Mouse (Mus musculus) Patski (cell line): ENCODE data around the gene Nbl1. TPM values are rescaled to one million over a fixed set of nuclear protein-coding genes. Genes with fewer than 3 reads are reported as not detected.

Source experiments
- ATAC-seq: fragments of 100-300 bp; one replicate; pipeline ENCODE4 v1.8.0; 2021
- CTCF ChIA-PET: fragments of 350-600 bp; sonication (Branson Sonifier 250); formaldehyde crosslinking; loops from one replicate; lab custom pipeline; 2022; ENCODE audit warnings: inconsistent platforms; lab: Charles Lee
- POLR2A ChIA-PET: fragments of 350-600 bp; sonication (Branson Sonifier 250); formaldehyde crosslinking; loops from one replicate; lab custom pipeline; 2022; ENCODE audit warnings: antibody characterized with exemption, inconsistent platforms; lab: Charles Lee
- DNase-seq: peaks from one replicate; pipeline ENCODE4 v3.0.0-alpha.2; 2011; ENCODE audit warnings: low read depth, low spot score
- H3K27me3 ChIP-seq: fragments of 371-371 bp; one replicate; pipeline ENCODE4 v1.5.1; 2021
- CTCF ChIP-seq: fragments of 100-300 bp; IDR thresholded peaks from one replicate; pipeline ENCODE4 v1.5.1; 2021
- in situ Hi-C: fragments of 300-500 bp; cut with MboI; formaldehyde crosslinking; loops from 3 replicates; pipeline ENCODE4 v1.11.1; 2018; ENCODE audit warnings: low pct_unique_long_range_greater_than_20kb, mixed read lengths
- polyA plus RNA-seq: library from polyadenylated mRNA; unstranded; gene quantifications from one replicate; pipeline ENCODE4 v1.2.3, GENCODE M21; 2021

The Nbl1 gene
- polyA plus RNA-seq, 1 experiment from 2014 or later, result 55.7 TPM

DNA sequence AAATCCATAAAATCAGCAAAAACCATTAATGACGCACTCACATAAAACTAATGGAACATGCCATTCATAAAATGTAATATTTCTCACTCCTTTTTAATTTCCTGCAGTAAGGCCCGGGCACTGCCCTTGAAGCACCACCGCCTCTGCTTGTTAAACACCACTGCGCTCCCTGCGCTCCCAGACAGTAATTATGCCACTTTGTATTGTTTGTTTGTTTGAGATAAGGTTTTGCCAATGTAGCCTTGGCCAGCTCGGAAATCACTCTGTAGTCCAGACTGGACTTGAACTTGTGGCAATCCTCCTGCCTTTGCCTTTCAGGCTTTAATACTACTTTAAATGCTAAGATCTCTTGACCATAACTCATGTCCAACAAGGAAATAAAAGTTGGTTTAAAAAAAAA lies 32.1 kb upstream of the Nbl1 start:
- DNase-seq, result no peak
- ATAC-seq, result no peak
- ChIA-PET CTCF (interaction anchor here (0.7 kb wide), 1 partner anchor 14 kb away, joined by 3 read pairs; no protein-coding TSS in a partner anchor), POLR2A (no interaction called here)
- in situ Hi-C loops, result loop anchor here (25.0 kb wide), 1 partner anchor 1512 kb away; no protein-coding TSS in a partner anchor
- H3K27me3 ChIP-seq, result no peaks in the 10 kb centered on the region
- TF ChIP-seq CTCF, result no peak

DNA sequence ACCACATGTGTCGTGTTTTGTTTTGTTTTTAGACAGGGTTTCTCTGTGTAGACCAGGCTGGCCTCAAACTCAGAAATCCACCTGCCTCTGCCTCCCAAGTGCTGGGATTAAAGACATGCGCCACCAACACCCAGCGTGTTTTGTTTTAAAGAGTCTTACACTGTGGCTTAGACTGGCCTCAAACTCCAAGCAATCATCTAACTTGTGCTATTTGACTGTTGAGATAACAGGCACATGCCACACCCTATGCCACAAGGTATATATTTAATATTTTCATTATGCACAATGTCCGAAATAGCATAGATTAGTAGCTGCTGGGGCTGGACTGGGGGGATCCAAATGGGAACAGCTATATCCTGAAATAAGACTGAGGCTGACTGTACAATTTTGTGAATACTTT lies 29.8 kb upstream of the Nbl1 start:
- ATAC-seq, result no peak
- ChIA-PET POLR2A (no interaction called here), CTCF (no interaction called here)
- in situ Hi-C loops, result no loop called here
- H3K27me3 ChIP-seq, result no peaks in the 10 kb centered on the region
- DNase-seq, result no peak
- TF ChIP-seq CTCF, result no peak

DNA sequence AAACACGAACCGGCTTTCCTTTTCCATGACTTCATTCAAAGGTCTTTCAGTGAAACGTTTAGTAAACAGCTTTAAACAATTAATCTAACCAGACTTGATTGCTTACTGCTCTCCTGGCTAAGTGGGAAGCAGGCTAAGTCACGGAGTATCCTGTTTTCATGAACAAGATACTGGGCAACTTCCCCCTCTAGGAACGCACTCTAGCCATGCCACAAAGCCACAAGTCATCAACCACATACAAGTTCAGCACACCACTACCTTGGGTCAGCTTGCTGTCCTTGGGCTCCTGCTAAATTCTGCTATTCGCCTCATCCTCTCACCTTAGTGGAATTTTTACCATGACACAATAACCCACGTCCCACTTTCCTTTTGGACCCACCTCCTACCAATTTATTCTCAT lies 28.2 kb upstream of the Nbl1 start:
- CTCF ChIA-PET, result no interaction called here
- POLR2A ChIA-PET, result interaction anchor here (1.1 kb wide), 1 partner anchor 8 kb away, joined by 4 read pairs; no protein-coding TSS in a partner anchor
- in situ Hi-C loops, result no loop called here
- TF ChIP-seq CTCF, result no peak
- H3K27me3 ChIP-seq, result no peaks in the 10 kb centered on the region
- DNase-seq (no peak), ATAC-seq (no peak)

DNA sequence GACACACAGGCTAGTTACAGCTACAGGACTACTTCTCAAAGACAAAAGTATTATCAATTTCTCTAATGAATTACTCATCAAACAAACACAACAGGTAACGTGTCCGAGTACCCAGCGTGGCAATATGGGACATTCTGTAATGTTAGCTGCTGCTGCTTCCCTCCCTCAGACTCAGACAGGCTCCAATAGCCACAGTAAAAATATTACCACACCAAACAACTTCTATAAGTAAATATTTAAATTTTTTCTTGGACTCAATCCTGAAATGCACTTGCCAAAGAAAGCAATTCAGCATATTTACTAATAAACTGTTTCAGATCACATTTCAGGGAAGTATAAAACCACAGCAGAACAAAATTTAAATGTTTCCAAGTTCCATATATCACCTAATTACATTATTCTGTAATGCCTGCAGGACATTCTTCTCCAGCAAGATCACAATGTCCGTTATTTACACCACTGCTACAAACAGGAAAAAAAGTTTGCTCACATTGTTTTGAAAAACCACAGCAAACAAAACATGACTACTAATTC lies 27.6 kb upstream of the Nbl1 start:
- in situ Hi-C loops, result no loop called here
- no peaks in the 10 kb centered on the region for H3K27me3 ChIP-seq
- no peak for ATAC-seq
- no peak for DNase-seq
- POLR2A ChIA-PET, result interaction anchor here (1.1 to 1.6 kb wide), 2 partner anchors 9 to 10 kb away, joined by 4 read pairs; no protein-coding TSS in a partner anchor
- CTCF ChIA-PET, result interaction anchor here (0.9 kb wide), 1 partner anchor 9 kb away, joined by 3 read pairs; no protein-coding TSS in a partner anchor
- TF ChIP-seq CTCF, result no peak

DNA sequence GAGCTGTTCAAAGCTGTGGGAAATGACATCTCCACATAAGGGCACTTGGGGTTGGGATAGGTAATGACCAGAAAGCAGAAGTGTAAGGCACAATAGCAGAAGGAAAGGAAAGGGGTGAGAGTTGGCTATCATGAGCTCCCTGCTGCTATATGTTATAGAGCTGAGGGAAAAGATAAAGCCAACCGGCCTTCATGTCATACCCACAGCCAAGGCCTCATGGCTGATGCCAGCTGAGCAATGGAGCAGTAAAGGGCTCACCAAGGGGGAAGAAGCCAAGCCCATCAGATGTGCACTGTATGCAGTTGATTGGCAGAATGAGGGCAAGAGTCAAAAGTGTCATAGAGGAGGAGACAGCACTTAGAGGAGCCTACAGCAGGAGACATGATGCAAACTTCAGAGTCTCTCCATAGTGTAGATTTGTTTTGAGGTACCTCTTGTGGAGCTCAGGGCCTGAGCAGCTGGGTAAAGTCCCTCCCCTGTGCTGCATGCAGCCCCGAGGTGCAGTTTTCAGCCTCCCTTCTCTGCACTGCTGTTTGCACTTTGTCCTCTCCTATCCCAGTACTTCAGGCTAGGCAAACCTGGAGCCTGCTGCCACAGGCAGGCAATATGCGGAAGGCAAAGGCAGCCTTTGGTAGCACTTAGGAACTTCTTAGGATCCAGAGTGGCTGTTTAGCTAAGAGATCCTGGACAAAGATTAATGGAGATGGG lies 23.7 kb upstream of the Nbl1 start:
- no peaks in the 10 kb centered on the region for H3K27me3 ChIP-seq
- TF ChIP-seq CTCF, result no peak
- ChIA-PET POLR2A (interaction anchor here (1.1 kb wide), 1 partner anchor 10 kb away, joined by 3 read pairs; no protein-coding TSS in a partner anchor), CTCF (interaction anchor here (1.6 kb wide), 1 partner anchor 29 kb away, joined by 5 read pairs; no protein-coding TSS in a partner anchor)
- ATAC-seq (no peak), DNase-seq (no peak)
- in situ Hi-C loops, result no loop called here

DNA sequence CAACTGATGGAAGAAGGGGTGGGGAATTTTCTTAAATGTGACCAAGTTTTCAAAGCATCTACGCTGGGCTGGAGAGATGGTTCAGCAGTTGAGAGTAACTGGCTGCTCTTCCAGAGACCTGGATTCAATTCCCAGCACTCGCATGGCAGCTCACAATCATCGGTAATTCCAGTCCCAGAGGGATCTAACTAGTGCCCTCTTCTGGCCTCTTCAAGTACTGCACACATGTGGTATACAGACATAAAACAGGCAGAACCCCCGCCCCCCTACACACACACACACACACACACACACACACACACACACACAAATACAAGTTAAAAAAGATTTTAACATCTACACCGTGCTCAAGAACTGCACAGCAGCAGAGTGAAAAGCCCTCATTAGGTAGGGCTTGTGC lies 22.9 kb upstream of the Nbl1 start:
- TF ChIP-seq CTCF, result peak; percentile 50
- no peaks in the 10 kb centered on the region for H3K27me3 ChIP-seq
- ChIA-PET POLR2A (interaction anchor here (1.1 kb wide), 1 partner anchor 10 kb away, joined by 3 read pairs; no protein-coding TSS in a partner anchor), CTCF (interaction anchor here (1.4 to 1.6 kb wide), 2 partner anchors 14 to 29 kb away, joined by 3 to 5 read pairs; no protein-coding TSS in a partner anchor)
- no peak for ATAC-seq
- in situ Hi-C loops, result no loop called here
- DNase-seq, result no peak

DNA sequence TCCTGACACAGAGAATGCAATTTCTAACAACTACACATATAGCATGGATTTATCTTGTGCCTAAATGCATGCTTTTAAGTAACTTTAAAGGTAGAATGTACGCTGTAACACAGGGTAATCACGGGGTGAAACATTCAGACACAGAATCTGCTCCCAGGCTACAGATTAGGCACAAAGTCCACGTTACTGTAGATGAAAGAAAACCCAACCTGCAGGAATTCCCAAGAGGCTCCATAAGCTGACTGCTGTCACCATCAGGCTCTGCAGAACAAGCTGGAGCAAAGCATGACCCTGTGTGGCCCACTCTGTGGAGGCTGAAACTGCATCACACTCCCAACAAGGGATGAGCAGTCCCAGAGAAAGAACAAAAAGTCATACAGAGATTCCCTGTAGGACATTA lies 19.7 kb upstream of the Nbl1 start:
- in situ Hi-C loops, result no loop called here
- POLR2A ChIA-PET, result no interaction called here
- CTCF ChIA-PET, result no interaction called here
- TF ChIP-seq CTCF, result no peak
- H3K27me3 ChIP-seq, result no peaks in the 10 kb centered on the region
- no peak for DNase-seq
- ATAC-seq, result no peak

DNA sequence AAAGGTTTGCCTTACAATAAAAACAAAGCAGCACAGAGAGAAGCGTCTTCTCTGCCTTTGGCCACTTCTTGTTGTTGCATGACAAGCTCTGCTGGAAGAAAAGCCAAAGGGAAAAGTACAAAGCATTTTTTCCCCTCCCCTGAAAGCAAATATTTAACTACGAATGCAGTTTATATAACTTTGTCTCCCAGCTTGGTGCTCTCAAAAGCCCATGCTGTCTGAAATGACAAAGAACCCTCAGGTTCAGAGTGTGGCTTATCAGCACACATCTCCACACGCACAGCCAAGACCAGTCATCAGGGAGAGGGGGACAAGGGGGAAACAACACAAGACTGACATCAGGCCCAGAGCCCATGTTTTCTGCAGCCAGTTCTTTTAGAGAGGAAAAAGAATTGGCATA lies 18.6 kb upstream of the Nbl1 start:
- no peak for TF ChIP-seq CTCF
- H3K27me3 ChIP-seq, result no peaks in the 10 kb centered on the region
- POLR2A ChIA-PET, result no interaction called here
- DNase-seq (no peak), ATAC-seq (no peak)
- CTCF ChIA-PET, result interaction anchor here (1.0 to 1.6 kb wide), 3 partner anchors 8 to 113 kb away, joined by 3 read pairs; no protein-coding TSS in a partner anchor
- in situ Hi-C loops, result no loop called here

DNA sequence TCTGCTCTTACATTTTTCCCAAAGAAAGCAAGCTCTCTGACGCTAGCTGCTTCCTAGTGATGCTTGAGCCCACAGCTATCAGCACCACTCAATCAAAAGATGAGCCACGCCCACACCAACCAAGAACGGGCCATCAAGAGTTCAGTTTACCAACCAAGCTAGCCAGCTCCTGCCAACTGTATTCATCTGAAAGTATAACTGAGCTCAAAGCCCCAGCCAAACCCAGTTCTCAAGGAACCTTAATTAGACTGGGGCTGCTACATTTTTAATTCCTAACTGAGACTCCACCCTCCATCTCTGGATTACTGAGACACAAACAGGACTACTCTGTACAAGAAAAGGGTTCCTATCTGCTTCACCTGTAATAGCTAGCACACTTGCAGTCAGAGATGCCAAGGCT lies 18.1 kb upstream of the Nbl1 start:
- no peak for ATAC-seq
- POLR2A ChIA-PET, result interaction anchor here (1.7 kb wide), 1 partner anchor 9 kb away, joined by 4 read pairs; no protein-coding TSS in a partner anchor

DNA sequence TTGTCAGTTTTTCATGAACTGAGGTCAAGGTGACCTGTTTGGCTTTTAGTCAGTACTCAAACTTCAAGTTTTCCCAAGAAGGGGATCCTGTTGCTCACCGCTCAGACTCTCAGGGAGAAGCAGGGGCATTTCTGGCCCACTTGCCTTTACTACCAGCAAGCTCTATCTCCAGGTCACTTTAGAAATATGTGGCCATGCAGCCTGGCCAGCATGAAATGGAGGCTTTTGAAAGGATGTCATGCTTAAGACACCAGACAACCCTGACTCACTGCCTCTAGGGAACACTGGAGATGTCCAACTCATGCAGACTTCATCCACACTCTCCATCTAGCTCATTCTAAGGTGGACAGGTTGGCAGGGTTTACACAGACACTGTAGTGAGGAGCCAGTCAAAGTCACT lies 12.7 kb upstream of the Nbl1 start:
- ChIA-PET POLR2A (no interaction called here), CTCF (no interaction called here)
- H3K27me3 ChIP-seq, result no peaks in the 10 kb centered on the region
- no peak for TF ChIP-seq CTCF
- DNase-seq, result no peak
- in situ Hi-C loops, result no loop called here
- ATAC-seq, result peak; percentile 51

More for the DNA sequence above, 18.1 kb upstream of the Nbl1 start:
- H3K27me3 ChIP-seq, result no peaks in the 10 kb centered on the region
- no peak for DNase-seq
- in situ Hi-C loops, result no loop called here
- no peak for TF ChIP-seq CTCF
- CTCF ChIA-PET, result interaction anchor here (1.0 to 1.6 kb wide), 3 partner anchors 9 to 113 kb away, joined by 3 read pairs; no protein-coding TSS in a partner anchor

DNA sequence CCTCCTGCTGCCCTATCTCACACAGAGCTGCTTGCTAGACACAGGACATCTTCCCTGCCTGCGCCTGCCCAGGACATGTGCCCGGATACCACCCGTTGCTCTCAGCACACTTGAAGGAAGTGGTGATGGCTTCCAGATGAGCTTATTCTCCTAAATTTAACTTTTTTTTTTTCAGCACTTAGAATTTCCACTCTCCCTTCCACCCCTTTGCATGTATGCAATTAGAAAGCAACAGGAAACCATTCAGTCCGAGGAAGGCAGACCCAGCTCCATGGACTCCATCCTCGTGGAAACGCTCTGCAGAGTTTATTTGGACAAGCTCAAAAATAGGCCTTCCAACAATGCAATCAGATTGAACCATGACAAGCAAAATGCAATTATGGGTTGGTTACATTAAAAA lies 8.8 kb upstream of the Nbl1 start:
- DNase-seq (no peak), ATAC-seq (no peak)
- POLR2A ChIA-PET, result no interaction called here
- in situ Hi-C loops, result no loop called here
- no peak for TF ChIP-seq CTCF
- CTCF ChIA-PET, result interaction anchor here (1.1 to 1.4 kb wide), 2 partner anchors 12 to 14 kb away, joined by 3 to 5 read pairs; no protein-coding TSS in a partner anchor
- no peaks in the 10 kb centered on the region for H3K27me3 ChIP-seq
